Mouse (Mus musculus): ENCODE measurements at regions not wholly inside any gene's neighbourhood (a gene's known extent, or its start where the extent isn't known, plus 50 kb on each side); places are given as distances from the start of the nearest gene placed in this dataset.

GRCm38 (mm10) chr13:44554686-44555463 is 174.4 kb upstream of the Jarid2 start:
- no peak for ATAC-seq (replicated peaks; ENCODE audit: low FRiP score, poor library complexity, severe bottlenecking)

GRCm38 (mm10) chr13:44555979-44556378 is 173.3 kb upstream of the Jarid2 start:
- no peak for ATAC-seq (replicated peaks; ENCODE audit: low FRiP score, poor library complexity, severe bottlenecking)

GRCm38 (mm10) chr13:44558051-44558450 is 171.2 kb upstream of the Jarid2 start:
- no peak for ATAC-seq (replicated peaks; ENCODE audit: low FRiP score, poor library complexity, severe bottlenecking)

GRCm38 (mm10) chr13:44558491-44559177 is 170.6 kb upstream of the Jarid2 start:
- ATAC-seq (replicated peaks; ENCODE audit: low FRiP score, poor library complexity, severe bottlenecking): no peak

- ATAC-seq (replicated peaks; ENCODE audit: low FRiP score, poor library complexity, severe bottlenecking): no peak
Measured at GRCm38 (mm10) chr13:44559178-44559565, 170.1 kb upstream of the Jarid2 start.

- no peak for ATAC-seq (replicated peaks; ENCODE audit: low FRiP score, poor library complexity, severe bottlenecking)
Measured at GRCm38 (mm10) chr13:44559706-44560105, 169.6 kb upstream of the Jarid2 start.

- ATAC-seq (replicated peaks; ENCODE audit: low FRiP score, poor library complexity, severe bottlenecking): no peak
Measured at GRCm38 (mm10) chr13:44564705-44565104, 164.6 kb upstream of the Jarid2 start.

GRCm38 (mm10) chr13:44567696-44568095 is 161.6 kb upstream of the Jarid2 start:
- no peak for ATAC-seq (replicated peaks; ENCODE audit: low FRiP score, poor library complexity, severe bottlenecking)

GRCm38 (mm10) chr13:44569241-44569778 is 160.0 kb upstream of the Jarid2 start:
- ATAC-seq (replicated peaks; ENCODE audit: low FRiP score, poor library complexity, severe bottlenecking): no peak

- no peak for ATAC-seq (replicated peaks; ENCODE audit: low FRiP score, poor library complexity, severe bottlenecking)
Measured at GRCm38 (mm10) chr13:44573463-44573862, 155.8 kb upstream of the Jarid2 start.

- no peak for ATAC-seq (replicated peaks; ENCODE audit: low FRiP score, poor library complexity, severe bottlenecking)
Measured at GRCm38 (mm10) chr13:44579215-44579614, 150.1 kb upstream of the Jarid2 start.

GRCm38 (mm10) chr13:44580156-44580736 is 149.0 kb upstream of the Jarid2 start:
- no peak for ATAC-seq (replicated peaks; ENCODE audit: low FRiP score, poor library complexity, severe bottlenecking)

- ATAC-seq (replicated peaks; ENCODE audit: low FRiP score, poor library complexity, severe bottlenecking): no peak
Measured at GRCm38 (mm10) chr13:44580767-44581166, 148.5 kb upstream of the Jarid2 start.

GRCm38 (mm10) chr13:44581947-44582766 is 147.1 kb upstream of the Jarid2 start:
- no peak for ATAC-seq (replicated peaks; ENCODE audit: low FRiP score, poor library complexity, severe bottlenecking)

- ATAC-seq (replicated peaks; ENCODE audit: low FRiP score, poor library complexity, severe bottlenecking): no peak
Measured at GRCm38 (mm10) chr13:44582767-44583085, 146.5 kb upstream of the Jarid2 start.

- ATAC-seq (replicated peaks; ENCODE audit: low FRiP score, poor library complexity, severe bottlenecking): no peak
Measured at GRCm38 (mm10) chr13:44583614-44584013, 145.7 kb upstream of the Jarid2 start.

- no peak for ATAC-seq (replicated peaks; ENCODE audit: low FRiP score, poor library complexity, severe bottlenecking)
Measured at GRCm38 (mm10) chr13:44584151-44584550, 145.1 kb upstream of the Jarid2 start.

GRCm38 (mm10) chr13:44584551-44584950 is 144.7 kb upstream of the Jarid2 start:
- no peak for ATAC-seq (replicated peaks; ENCODE audit: low FRiP score, poor library complexity, severe bottlenecking)

- ATAC-seq (replicated peaks; ENCODE audit: low FRiP score, poor library complexity, severe bottlenecking): no peak
Measured at GRCm38 (mm10) chr13:44587846-44588245, 141.4 kb upstream of the Jarid2 start.

GRCm38 (mm10) chr13:44594645-44595044 is 134.6 kb upstream of the Jarid2 start:
- no peak for ATAC-seq (replicated peaks; ENCODE audit: low FRiP score, poor library complexity, severe bottlenecking)
